Mouse (Mus musculus): ENCODE data around the gene Pign. TPM values are rescaled to one million over a fixed set of nuclear protein-coding genes. Genes with fewer than 3 reads are reported as not detected.

The Pign gene
- 34.4 TPM for total RNA-seq (2023)

DNA sequence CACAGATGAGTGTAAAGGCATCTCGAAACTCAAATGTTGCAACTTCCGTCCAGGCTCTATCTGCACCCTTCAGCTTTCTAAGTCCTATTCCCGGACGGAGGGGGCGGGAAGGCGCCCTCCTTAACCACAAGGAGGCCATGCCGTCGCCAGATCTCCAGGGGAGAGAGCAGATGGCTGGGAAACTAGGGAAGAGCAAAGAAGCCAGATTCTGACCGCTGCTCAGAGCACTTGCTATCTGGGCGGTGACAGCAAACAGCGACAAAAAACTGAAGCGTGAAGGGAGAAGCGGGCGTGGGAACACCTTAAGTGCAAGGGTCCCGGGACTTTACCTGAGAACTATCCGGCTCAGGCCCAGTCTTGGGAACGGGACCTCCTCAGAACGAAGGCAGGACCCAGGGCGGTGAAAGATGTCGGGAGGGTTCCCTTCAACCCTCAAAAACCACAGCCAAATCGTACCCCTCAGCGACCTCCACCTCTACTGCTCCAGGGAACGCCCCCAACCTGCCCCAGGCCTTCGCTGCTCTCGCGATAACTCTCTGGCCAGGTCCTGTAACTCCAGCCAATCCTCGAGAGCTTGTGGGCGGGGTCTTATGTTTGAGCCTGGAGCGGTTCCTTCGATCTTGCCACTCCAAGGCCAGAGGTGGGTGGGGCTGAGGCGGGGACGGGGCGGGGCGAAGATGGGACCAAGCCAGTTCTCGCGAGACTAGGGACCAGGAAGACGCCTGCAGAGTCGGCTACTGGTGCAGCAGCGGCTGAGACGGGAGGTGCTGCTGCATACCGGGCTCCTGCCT, at the start of gene Pign, which contains the start of gene Relch:
Gene Pign (minus strand): TSS at position 507 of the 791 bp plus-strand sequence.
Gene Relch (plus strand): TSS at position 691 of the 791 bp plus-strand sequence.

Other genes with a start within 250 kb of the Pign start
- gene Relch, start 184 bp upstream of the Pign start, total RNA-seq (2023), result 107 TPM
- gene Tnfrsf11a, start 117.0 kb upstream of the Pign start, total RNA-seq (2023), result 0.21 TPM